Mouse (Mus musculus) G1E (cell line): ENCODE measurements at regions not wholly inside any gene's neighbourhood (a gene's known extent, or its start where the extent isn't known, plus 50 kb on each side); places are given as distances from the start of the nearest gene placed in this dataset.

Experiments used
- ATAC-seq: 2 replicates; pipeline ENCODE4 v1.8.0; 2016; ENCODE audit warnings: mild to moderate bottlenecking; ENCODE audit not compliant: insufficient number of reproducible peaks, poor library complexity, low FRiP score, severe bottlenecking; ENCODE audit errors: extremely low read depth
- DNase-seq: peaks from one replicate; pipeline ENCODE4 v3.0.0; 2012; ENCODE audit warnings: low spot score
- H3K27me3 ChIP-seq: 2 replicates; pipeline ENCODE4 v1.6.1; 2012; ENCODE audit warnings: mild to moderate bottlenecking, low read length, inconsistent platforms; ENCODE audit not compliant: insufficient read depth
- H3K36me3 ChIP-seq: replicated peaks from 2 replicates; pipeline ENCODE3; 2012; ENCODE audit warnings: mild to moderate bottlenecking, inconsistent platforms
- H3K4me1 ChIP-seq: 2 replicates; pipeline ENCODE4 v1.6.1; 2012; ENCODE audit warnings: low read depth, low read length, inconsistent platforms, mixed read lengths; ENCODE audit not compliant: insufficient read depth
- H3K4me3 ChIP-seq: 2 replicates; pipeline ENCODE4 v1.5.1; 2012; ENCODE audit warnings: low read depth, mild to moderate bottlenecking, inconsistent platforms, low read length, moderate library complexity, mixed read lengths
- H3K9me3 ChIP-seq: replicated peaks from 2 replicates; pipeline ENCODE4 v1.6.1; 2012; ENCODE audit warnings: inconsistent platforms
- CTCF ChIP-seq: IDR thresholded peaks from 2 replicates; pipeline ENCODE4 v1.5.1; 2012; ENCODE audit warnings: low read depth, low read length, inconsistent platforms, mixed read lengths
- GATA1 ChIP-seq: IDR thresholded peaks from 2 replicates; pipeline ENCODE4 v1.6.1; 2012; ENCODE audit warnings: borderline replicate concordance, low read length, inconsistent platforms, mixed read lengths
- GATA2 ChIP-seq: IDR thresholded peaks from 2 replicates; pipeline ENCODE4 v1.6.1; 2012; ENCODE audit warnings: low read depth, low read length, inconsistent platforms, borderline replicate concordance
- POLR2AphosphoS5 ChIP-seq: IDR thresholded peaks from 2 replicates; pipeline ENCODE4 v1.6.1; 2012; ENCODE audit warnings: low read depth, low read length, inconsistent platforms; ENCODE audit not compliant: insufficient replicate concordance
- TAL1 ChIP-seq: conservative IDR thresholded peaks from 2 replicates; pipeline ENCODE4 v1.6.1; 2012; ENCODE audit warnings: low read depth, low read length, inconsistent platforms, mixed read lengths

DNA sequence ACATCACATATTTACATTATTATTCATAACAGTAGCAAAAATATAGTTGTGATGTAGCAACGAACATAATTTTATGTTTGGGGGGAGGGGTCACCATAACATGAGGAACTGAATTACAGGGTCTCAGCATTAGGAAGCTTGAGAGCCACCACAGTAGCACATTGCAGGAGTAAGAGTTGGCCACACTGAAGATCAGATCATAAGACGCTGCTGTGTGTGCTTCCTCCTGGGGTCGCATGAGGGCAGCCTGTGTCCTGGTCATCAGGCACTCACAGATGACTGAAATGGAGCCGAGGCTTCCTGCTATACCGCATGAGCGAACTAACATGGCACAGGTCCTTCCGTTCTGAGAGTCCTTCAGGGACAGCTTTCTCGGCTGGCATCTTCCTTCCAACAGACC is 447.3 kb downstream of the Adam3 start:
- ATAC-seq: no peak
- no peaks in the 10 kb centered on the region for H3K4me1 ChIP-seq
- H3K27me3 ChIP-seq: no peaks in the 10 kb centered on the region
- H3K36me3 ChIP-seq: no peaks in the 10 kb centered on the region
- no peak overlapping the region for H3K4me3 ChIP-seq
- DNase-seq: no peak
- peaks cover 34% of the 10 kb centered on the region for H3K9me3 ChIP-seq
- TF ChIP-seq GATA2 (no peak), POLR2AphosphoS5 (no peak), GATA1 (no peak), TAL1 (no peak), CTCF (no peak)

DNA sequence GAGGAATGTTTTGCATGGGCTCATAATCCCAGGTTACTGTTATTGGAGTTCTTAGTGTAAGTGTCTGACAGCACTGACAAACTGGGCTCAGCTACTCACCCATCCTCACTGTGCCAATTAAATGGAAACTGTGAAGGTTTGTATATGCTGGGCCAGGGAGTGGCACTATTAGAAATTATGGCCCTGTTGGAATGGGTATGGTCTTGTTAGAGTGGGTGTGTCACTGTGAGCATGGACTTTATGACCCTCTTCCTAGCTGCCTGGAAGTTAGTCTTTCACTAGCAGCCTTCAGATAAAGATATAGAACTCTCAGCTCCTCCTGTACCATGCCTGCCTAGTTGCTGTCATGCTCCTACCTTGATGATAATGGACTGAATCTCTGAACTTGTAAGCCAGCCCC is 464.3 kb downstream of the Adam3 start:
- ATAC-seq: no peak
- TF ChIP-seq CTCF (no peak), GATA2 (no peak), POLR2AphosphoS5 (no peak), TAL1 (no peak), GATA1 (no peak)
- H3K9me3 ChIP-seq: peaks cover 30% of the 10 kb centered on the region

DNA sequence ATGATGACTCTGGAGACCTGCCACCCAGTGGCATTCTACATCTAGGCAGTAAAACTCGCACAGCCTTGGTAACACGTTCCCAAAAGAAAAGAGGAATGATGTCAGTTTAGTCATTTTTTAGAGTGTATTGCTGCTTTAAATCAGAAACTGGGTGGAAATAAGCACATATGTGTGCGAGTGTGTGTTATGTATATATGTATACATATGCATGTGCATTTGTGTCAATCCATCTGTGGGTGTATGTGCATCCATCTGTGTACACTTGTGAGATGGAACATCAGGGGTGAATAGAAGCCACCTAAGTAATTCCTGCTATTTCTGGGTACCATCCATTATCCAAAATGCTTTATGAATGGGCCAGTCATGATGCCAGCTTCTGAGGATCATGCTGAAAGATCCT is 467.0 kb downstream of the Adam3 start:
- Histone ChIP-seq H3K27me3 (no peaks in the 10 kb centered on the region), H3K36me3 (no peaks in the 10 kb centered on the region), H3K9me3 (peaks cover 27% of the 10 kb centered on the region), H3K4me3 (no peak overlapping the region), H3K4me1 (no peaks in the 10 kb centered on the region)
- no peak for DNase-seq
- no peak for ATAC-seq
- TF ChIP-seq GATA1 (no peak), GATA2 (no peak)

More for the DNA sequence above, 464.3 kb downstream of the Adam3 start:
- Histone ChIP-seq H3K36me3 (no peaks in the 10 kb centered on the region), H3K4me1 (no peaks in the 10 kb centered on the region), H3K27me3 (no peaks in the 10 kb centered on the region), H3K4me3 (no peak overlapping the region)
- no peak for DNase-seq

DNA sequence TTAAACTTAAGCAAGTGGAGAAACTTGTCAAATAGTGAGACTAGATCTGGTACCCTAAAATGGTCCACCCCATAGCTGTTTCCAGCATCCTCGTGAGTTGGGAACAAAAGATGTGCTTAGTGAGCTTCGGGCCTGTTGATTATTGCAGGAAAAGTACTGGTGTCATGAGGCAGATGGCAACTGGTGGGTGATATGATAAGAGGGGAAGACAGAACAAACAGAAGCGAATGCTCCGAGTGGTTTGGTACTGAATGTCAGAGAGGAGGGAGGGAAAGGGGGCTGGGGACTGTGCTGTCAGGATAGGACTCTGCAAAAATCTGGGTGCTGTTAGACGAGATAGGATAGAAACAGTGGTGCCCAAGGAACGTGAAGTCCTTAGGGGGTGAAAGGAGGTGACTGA is 483.4 kb downstream of the Adam3 start:
- ATAC-seq: no peak
- Histone ChIP-seq H3K36me3 (no peaks in the 10 kb centered on the region), H3K9me3 (peaks cover 47% of the 10 kb centered on the region), H3K4me3 (no peak overlapping the region), H3K27me3 (no peaks in the 10 kb centered on the region), H3K4me1 (no peaks in the 10 kb centered on the region)
- DNase-seq: no peak
- no peak for TF ChIP-seq CTCF
- TF ChIP-seq POLR2AphosphoS5: no peak
- no peak for TF ChIP-seq TAL1
- no peak for TF ChIP-seq GATA2
- TF ChIP-seq GATA1: no peak

DNA sequence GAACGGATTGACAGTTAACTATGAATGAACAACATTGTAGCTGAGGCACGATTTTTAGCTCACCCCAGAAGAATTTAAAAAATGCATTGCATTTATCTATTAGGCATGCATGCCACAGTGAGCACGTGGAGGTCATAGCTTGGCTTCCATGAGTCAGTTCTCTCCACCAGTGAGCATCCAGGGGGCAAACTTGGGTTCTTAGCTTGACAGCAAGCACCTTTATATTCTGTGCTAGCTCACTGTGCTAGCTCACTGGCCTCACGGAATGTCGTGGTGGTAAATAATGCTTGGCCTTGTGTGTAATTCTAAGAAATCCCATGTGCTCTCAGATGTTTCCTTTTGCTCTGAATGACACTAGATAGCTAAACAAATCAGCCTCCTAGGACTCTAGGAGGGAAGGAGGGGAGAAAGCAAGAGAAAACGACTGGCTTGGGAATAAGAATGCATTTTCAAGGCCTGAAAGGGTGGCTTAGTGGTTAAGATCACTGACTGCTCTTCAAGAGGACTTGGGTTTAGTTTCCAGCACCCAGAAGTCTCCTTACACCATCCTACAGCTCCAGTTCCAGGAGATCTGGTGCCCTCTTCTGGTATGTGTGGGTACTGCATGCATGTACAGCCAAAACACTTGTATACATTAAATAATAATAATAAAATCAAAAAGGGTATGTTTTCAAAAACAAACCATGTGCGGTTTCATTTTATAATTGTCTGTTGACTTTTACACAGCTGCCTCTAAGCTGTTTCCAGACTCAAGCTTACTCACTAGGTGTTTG is 485.3 kb downstream of the Adam3 start:
- Histone ChIP-seq H3K9me3 (peaks cover 51% of the 10 kb centered on the region), H3K4me1 (no peaks in the 10 kb centered on the region), H3K36me3 (no peaks in the 10 kb centered on the region), H3K4me3 (no peak overlapping the region), H3K27me3 (no peaks in the 10 kb centered on the region)
- no peak for DNase-seq
- TF ChIP-seq CTCF (no peak), GATA1 (no peak), POLR2AphosphoS5 (no peak), GATA2 (no peak), TAL1 (no peak)
- no peak for ATAC-seq

DNA sequence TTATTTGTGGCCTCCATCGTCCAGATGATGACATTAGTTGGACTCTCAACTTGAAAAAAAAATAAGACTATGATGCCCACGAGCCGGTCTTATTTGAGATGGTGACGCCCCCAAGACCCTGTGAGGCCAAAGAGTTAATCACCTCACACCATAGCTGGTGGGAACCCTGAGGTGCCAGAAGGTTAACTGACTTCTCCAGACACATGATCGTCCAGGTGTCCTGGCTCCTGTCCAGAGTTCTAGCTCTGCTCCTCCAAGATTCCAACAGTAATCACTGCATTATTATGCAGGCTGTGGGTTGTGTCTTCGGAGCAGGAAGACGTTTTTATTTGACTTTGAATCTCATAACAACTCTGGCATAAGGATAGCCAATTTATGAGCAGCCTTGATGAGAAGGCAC is 490.7 kb downstream of the Adam3 start:
- no peak for ATAC-seq
- no peaks in the 10 kb centered on the region for H3K27me3 ChIP-seq
- H3K9me3 ChIP-seq: peaks cover 54% of the 10 kb centered on the region
- no peak overlapping the region for H3K4me3 ChIP-seq
- TF ChIP-seq TAL1 (no peak), CTCF (no peak), POLR2AphosphoS5 (no peak), GATA1 (no peak), GATA2 (no peak)
- no peaks in the 10 kb centered on the region for H3K36me3 ChIP-seq
- H3K4me1 ChIP-seq: no peaks in the 10 kb centered on the region
- no peak for DNase-seq

DNA sequence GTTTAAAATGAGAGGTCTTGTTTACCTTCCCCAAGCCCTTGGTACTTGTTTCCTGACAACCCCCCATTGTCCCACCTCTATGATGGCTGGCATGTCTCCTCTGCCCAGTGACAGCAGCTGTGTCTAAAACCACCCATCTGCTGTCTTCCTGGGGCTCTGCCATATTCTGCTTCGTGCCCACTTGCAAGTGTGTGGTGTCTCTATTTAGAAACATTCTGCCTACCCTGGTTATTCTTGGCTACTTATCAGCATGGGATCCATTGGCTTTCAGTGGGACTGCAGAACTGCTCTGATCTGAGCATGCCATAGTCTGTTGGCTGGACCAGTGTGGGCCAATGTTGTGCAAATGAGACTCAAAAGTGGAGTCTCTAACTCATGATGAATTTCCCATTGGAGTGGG is 497.5 kb downstream of the Adam3 start:
- Histone ChIP-seq H3K36me3 (no peaks in the 10 kb centered on the region), H3K4me1 (no peaks in the 10 kb centered on the region), H3K9me3 (peaks cover 28% of the 10 kb centered on the region), H3K4me3 (no peak overlapping the region), H3K27me3 (no peaks in the 10 kb centered on the region)
- no peak for DNase-seq
- no peak for TF ChIP-seq GATA2
- no peak for TF ChIP-seq TAL1
- no peak for TF ChIP-seq GATA1
- TF ChIP-seq CTCF: no peak
- TF ChIP-seq POLR2AphosphoS5: no peak
- no peak for ATAC-seq
